Mouse (Mus musculus): Measurements from ENCODE around the gene Luzp4.
"Not testable (repeated sequence)": the region's sequence is repeated elsewhere in the genome, so short reads cannot be mapped to it uniquely, and the experiment has no call there.

Luzp4 gene

GRCm38 (mm10) chrX:148857340-148857739 lies at the start of gene Luzp4:
Gene Luzp4 (plus strand): TSS chrX:148857640.
- not testable (repeated sequence) for DNase-seq

GRCm38 (mm10) chrX:148841801-148842200 lies 15.6 kb upstream of the Luzp4 start:
- not testable (repeated sequence) for DNase-seq
